Mouse (Mus musculus) ovary, postnatal 14 days (tissue): ENCODE measurements at regions not wholly inside any gene's neighbourhood (a gene's known extent, or its start where the extent isn't known, plus 50 kb on each side); places are given as distances from the start of the nearest gene placed in this dataset.

Experiments used
- DNase-seq: peaks from one replicate; pipeline ENCODE4 v3.0.0; 2022; ENCODE audit warnings: low spot score

- DNase-seq, result peak; percentile 38
These were observed 56.8 kb upstream of the Cenpe start for GRCm38 (mm10) chr3:135155537-135155956.
